Mouse (Mus musculus) thymus, postnatal 0 days (tissue): ENCODE measurements around the gene Snn. TPM values are rescaled to one million over a fixed set of nuclear protein-coding genes. Genes with fewer than 3 reads are reported as not detected.
A peak's percentile ranks its signal among the peaks of the same experiment; 100 is the strongest.

Experiments
- DNase-seq: peaks from one replicate; pipeline ENCODE4 v3.0.0-alpha.2; 2015; ENCODE audit warnings: low spot score
- polyA plus RNA-seq: library from polyadenylated mRNA; unstranded; fragments of >200 nt; fragmentation: Nextera tagmentation; extraction: Ambion mirVana; gene quantifications from 2 replicates; pipeline ENCODE4 v1.2.1, GENCODE M21; 2015

Gene Snn
- polyA plus RNA-seq, 1 experiment from 2014 or later: 46.4 TPM

DNA sequence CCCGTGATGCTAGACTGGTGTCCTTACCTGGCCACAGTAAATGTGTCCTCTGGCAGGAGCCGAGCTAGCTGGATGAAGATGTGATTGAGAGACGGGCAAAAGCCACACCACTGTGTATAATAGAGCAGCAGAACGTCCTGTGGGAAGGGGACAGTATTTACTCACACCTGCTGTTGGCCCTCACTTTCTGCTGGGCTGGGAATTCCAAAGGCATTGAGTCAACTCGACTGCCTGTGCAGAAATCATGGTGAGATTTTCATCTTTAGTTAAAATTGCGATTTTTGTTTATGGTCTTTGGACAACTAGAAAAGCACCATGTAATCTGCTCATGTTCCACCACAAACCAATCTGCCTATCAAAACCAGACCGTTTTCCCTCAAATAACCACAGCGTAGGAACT, 23.4 kb downstream of the Snn start:
- DNase-seq: no peak

GRCm38 (mm10) chr16:11086299-11086698, 25.6 kb downstream of the Snn start:
- no peak for DNase-seq

DNA sequence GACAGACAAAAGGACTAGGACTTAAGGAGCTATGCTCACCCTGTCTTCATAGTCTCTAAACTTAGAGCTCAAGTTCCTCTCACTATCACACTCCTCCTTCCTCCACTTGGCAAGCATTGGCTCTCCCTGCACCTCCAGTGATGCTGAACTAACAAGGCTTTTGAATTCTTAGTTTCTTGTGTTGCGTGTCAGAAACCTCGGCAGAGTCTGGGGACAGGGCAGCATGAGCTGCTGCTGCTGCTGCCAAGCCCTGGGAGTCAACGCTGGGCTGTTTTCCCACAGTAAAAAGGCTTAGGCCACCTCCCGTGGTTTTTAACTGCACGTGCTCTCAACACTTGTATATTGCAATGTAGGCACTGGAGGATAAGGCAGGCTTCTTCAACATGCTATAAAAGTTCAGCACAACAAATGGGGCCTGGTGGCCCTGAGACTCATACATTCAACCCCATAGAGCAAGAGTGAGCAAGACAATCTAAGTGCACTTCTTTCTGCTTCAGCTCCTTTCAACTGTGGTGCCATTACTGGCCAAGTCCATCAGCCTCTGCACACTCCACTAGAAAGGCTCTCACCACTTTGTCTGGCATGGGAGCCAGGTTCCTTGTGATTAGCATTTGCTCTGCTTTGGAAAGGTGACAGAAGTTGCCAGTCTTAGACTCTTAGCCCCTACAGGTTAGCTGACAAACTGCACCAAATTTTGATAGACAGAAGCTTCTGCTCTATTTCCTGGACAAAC, 26.3 kb downstream of the Snn start:
- no peak for DNase-seq

GRCm38 (mm10) chr16:11090836-11091570, 30.3 kb downstream of the Snn start:
- no peak for DNase-seq

GRCm38 (mm10) chr16:11092061-11092460, 31.3 kb downstream of the Snn start:
- no peak for DNase-seq

- no peak for DNase-seq
These were observed 31.8 kb downstream of the Snn start for GRCm38 (mm10) chr16:11092523-11092922.

- DNase-seq: no peak
These were observed 33.1 kb downstream of the Snn start for GRCm38 (mm10) chr16:11093717-11094386.

DNA sequence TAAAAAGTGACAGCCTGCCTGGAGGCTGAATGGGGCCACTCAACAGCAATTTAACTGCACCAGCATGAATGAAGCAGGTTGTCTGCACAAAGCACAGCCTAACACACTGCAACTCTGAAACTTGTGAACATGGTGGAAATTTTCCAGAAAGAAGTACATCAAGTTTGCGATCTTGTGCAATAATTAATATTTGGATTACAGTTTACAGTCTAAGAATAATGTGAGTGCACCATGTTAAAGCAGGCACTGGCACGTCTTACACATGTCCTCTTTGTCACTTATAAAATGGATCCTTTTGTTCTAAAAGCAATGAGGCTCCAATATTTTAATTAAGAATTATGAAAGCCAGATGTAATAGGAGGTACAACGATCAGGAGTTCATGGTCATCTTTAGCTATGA, 36.6 kb downstream of the Snn start:
- no peak for DNase-seq

DNA sequence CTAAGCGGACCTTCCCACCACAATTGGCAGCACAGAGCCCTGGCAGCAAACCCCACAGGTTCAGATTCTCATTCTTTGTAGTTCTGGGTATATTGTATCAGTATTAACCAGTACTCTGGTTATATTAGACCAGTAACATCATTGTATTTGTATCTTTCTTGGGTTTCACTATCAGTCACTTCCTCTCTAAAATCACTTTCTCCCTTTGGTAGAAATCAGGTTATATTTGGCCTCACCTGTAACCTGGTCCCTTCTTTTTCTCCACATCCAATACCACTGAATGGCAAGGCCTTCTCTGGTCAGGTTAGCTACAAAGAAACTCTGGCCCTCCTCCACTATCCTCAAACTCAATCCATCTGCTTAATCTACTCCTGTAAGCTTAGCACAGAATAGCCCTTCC, 44.2 kb downstream of the Snn start:
- DNase-seq: no peak

GRCm38 (mm10) chr16:11109198-11109740, 48.5 kb downstream of the Snn start:
- peak; percentile 29 for DNase-seq

DNA sequence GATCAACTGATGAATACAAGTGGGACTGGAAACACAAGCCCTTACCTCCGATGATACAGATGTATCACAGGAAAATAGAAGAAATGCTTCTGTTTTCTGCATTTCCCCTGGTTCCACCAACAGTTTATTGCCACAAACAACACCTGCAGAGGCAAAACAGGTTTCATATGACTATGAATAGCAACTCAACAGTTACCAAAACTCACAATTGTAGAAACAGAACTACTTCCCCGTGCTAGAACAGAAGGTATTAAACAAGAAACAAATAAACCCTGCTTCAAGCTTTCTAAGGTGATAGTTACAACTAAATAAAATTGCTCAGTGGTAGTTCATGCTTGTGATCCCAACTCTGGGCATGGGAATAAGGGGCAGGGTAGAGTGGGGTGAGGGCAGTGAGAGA, 61.9 kb downstream of the Snn start:
- no peak for DNase-seq

DNA sequence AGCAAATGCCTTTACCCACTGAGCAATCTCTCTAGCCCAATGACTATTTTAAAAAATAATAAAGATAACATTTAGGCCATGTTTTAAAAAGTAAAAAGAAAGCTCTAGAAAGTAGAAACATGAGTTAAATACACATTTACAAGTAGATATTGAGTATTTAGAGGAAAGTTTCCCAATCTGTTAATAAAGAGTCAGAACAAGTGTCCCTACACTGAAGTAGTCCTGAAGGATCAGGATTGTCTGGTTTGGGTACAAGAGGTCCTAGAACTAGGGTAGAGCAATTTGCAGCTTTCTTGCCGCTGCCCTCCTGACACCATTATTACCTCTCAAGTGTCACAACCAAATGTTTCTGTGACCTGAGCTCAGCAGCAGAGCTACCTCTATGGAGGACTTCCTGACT, 63.4 kb downstream of the Snn start:
- DNase-seq: no peak

Other genes with a start within 250 kb of the Snn start
- not detected in 2 replicates for gene Gm11172, start 248.0 kb upstream of the Snn start, polyA plus RNA-seq
- 8.6 and 12.6 TPM in 2 replicates for gene Rmi2, start 225.9 kb upstream of the Snn start, polyA plus RNA-seq
- gene Litaf, start 5.2 kb downstream of the Snn start, polyA plus RNA-seq: 36.7 and 38.5 TPM in 2 replicates
- gene Txndc11, start 73.7 kb downstream of the Snn start, polyA plus RNA-seq: 23.6 and 27.2 TPM in 2 replicates
- gene Zc3h7a, start 115.4 kb downstream of the Snn start, polyA plus RNA-seq: 84.5 and 89.5 TPM in 2 replicates
- 207 and 215 TPM in 2 replicates for gene Rsl1d1, start 142.4 kb downstream of the Snn start, polyA plus RNA-seq
- gene Gspt1, start 193.4 kb downstream of the Snn start, polyA plus RNA-seq: 75.6 and 81.3 TPM in 2 replicates